Mouse (Mus musculus) CD4-positive naive resting alpha-beta T cell, adult 57 days (primary cell): ENCODE data around the gene Rab7b. TPM values are rescaled to one million over a fixed set of nuclear protein-coding genes. Genes with fewer than 3 reads are reported as not detected.

Experiments used
- total RNA-seq: library from RNA; stranded (reverse); gene quantifications from one replicate; pipeline ENCODE4 v1.2.4, GENCODE M21; 2023

The Rab7b gene
- total RNA-seq, result 1.5 TPM

DNA sequence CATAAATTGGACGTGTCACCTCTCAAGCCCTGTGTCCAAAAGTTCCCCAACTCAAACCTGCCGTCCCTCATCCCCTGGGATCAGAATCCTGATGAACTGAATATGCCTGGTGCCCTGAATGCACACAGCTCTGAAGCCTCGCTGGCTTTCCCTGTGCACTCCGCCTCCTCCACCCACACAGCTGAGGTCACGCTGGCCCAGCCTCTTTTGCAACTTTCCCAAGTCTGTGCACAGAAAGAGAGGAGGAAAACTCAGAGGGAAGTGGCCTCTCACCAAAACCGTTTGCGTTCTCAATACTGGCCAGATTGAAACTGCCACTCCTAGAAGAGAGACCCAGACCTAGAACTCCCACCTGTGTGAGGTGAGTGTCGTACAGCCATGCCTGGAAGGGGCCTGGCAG is at the start of gene Rab7b:
Gene Rab7b, plus strand, starts transcription at position 221 of the 400 bp plus-strand sequence.

DNA sequence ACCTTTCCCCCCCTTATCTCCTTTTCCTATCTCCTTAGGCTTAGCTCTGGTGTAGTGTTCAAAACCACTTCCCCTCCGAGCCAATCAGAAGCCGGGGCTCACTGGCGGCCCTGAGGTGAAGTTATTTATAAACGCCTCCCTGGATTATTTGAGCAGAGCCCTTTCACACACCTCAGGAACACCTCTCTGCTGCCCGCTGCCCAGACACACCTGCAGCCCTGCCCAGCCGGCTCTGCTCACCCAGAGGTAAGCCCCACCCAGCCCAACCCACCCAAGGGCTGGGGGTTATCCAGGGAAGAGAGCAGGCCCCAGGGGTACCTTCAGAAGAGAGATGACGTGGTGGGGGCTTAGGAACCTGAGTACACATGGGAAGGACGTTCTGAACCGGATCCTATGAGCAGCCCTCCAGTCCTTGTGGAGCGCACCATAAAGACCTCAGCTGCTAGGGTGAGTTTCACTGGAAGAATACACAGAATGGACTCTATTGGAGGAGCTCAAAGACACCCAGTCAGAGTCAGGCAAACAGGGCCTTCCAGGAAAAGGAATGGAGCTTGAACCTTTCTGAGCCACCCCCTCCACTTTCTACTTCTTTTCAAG is 55.5 kb downstream of the Rab7b start, which contains the start of gene Slc26a9:
Gene Slc26a9, plus strand, starts transcription at position 155 of the 597 bp plus-strand sequence.

Other genes starting within 250 kb of the Rab7b start
- gene Srgap2, start 161.3 kb upstream of the Rab7b start, total RNA-seq, result 68.5 TPM
- 0.44 TPM for gene Fam72a, start 160.8 kb upstream of the Rab7b start, total RNA-seq
- not detected for gene Avpr1b, start 89.5 kb upstream of the Rab7b start, total RNA-seq
- gene Ctse, start 50.4 kb upstream of the Rab7b start, total RNA-seq, result 193 TPM
- not detected for gene Slc26a9, start 55.3 kb downstream of the Rab7b start, total RNA-seq
- not detected for gene Pm20d1, start 108.7 kb downstream of the Rab7b start, total RNA-seq
- gene Slc41a1, start 138.8 kb downstream of the Rab7b start, total RNA-seq, result 34.8 TPM
- 9.5 TPM for gene Rab29, start 178.5 kb downstream of the Rab7b start, total RNA-seq
- gene Nucks1, start 221.8 kb downstream of the Rab7b start, total RNA-seq, result 72.1 TPM